Mouse (Mus musculus) C2C12 (cell line): ENCODE data around the gene Ppm1h. TPM values are rescaled to one million over a fixed set of nuclear protein-coding genes. Genes with fewer than 3 reads are reported as not detected.
A peak's percentile ranks its signal among the peaks of the same experiment; 100 is the strongest.

ENCODE experiments used
- H3K27me3 ChIP-seq: one replicate; pipeline ENCODE4 v1.6.1; 2011; ENCODE audit not compliant: control insufficient read depth, insufficient read depth, insufficient read length
- H3K36me3 ChIP-seq: one replicate; pipeline ENCODE4 v1.6.1; 2011; ENCODE audit not compliant: control insufficient read depth, insufficient read depth
- H3K4me3 ChIP-seq: one replicate; pipeline ENCODE4 v1.5.1; 2011; ENCODE audit warnings: mild to moderate bottlenecking, control low read depth; ENCODE audit not compliant: poor library complexity, insufficient read depth, severe bottlenecking
- H3K79me2 ChIP-seq: one replicate; pipeline ENCODE4 v1.6.1; 2011; ENCODE audit not compliant: control insufficient read depth, insufficient read depth
- H3K79me3 ChIP-seq: one replicate; pipeline ENCODE4 v1.6.1; 2011; ENCODE audit warnings: low read depth, control low read depth
- H3ac ChIP-seq: one replicate; pipeline ENCODE3; 2011; ENCODE audit warnings: low read depth; ENCODE audit not compliant: control insufficient read depth, insufficient read length
- CEBPB ChIP-seq: IDR thresholded peaks from one replicate; pipeline ENCODE4 v1.6.1; 2011; ENCODE audit warnings: low read depth, mild to moderate bottlenecking, control low read depth, moderate library complexity
- CTCF ChIP-seq: IDR thresholded peaks from one replicate; pipeline ENCODE4 v1.5.1; 2011; ENCODE audit not compliant: control insufficient read depth, insufficient read depth, insufficient read length
- FOSL1 ChIP-seq: IDR thresholded peaks from one replicate; pipeline ENCODE4 v1.8.0; 2011; ENCODE audit warnings: mild to moderate bottlenecking, low read length; ENCODE audit not compliant: poor library complexity, insufficient read depth, severe bottlenecking
- MAX ChIP-seq: IDR thresholded peaks from one replicate; pipeline ENCODE4 v1.6.1; 2011; ENCODE audit warnings: mild to moderate bottlenecking, control low read depth
- MYOD1 ChIP-seq: IDR thresholded peaks from one replicate; pipeline ENCODE4 v1.6.1; 2011; ENCODE audit warnings: low read depth; ENCODE audit not compliant: control insufficient read depth, insufficient read length
- MYOG ChIP-seq: IDR thresholded peaks from one replicate; pipeline ENCODE4 v1.6.1; 2011; ENCODE audit not compliant: control insufficient read depth, insufficient read length; ENCODE audit errors: extremely low read depth
- USF1 ChIP-seq: IDR thresholded peaks from one replicate; pipeline ENCODE4 v1.6.1; 2011; ENCODE audit warnings: low read depth, mild to moderate bottlenecking, control low read depth, moderate library complexity
- polyA plus RNA-seq: library from polyadenylated mRNA; unstranded; fragments of >200 nt; fragmentation: generic; extraction: Trizol; gene quantifications from one replicate; pipeline ENCODE4 v1.2.1, GENCODE M21; 2012; ENCODE audit warnings: missing spikeins

Gene Ppm1h
- polyA plus RNA-seq, 1 experiment = 0.06 TPM

GRCm38 (mm10) chr10:122815094-122815493 is 136.5 kb downstream of the Ppm1h start:
- no peak for TF ChIP-seq MYOG
- TF ChIP-seq MAX = peak; percentile 51
- TF ChIP-seq FOSL1 = peak; percentile 84
- peak; percentile 13 for TF ChIP-seq MYOD1
- no peak for TF ChIP-seq CEBPB
- TF ChIP-seq CTCF = no peak
- no peak for TF ChIP-seq USF1
- H3K36me3 ChIP-seq = no peaks in the 10 kb centered on the region
- no peaks in the 10 kb centered on the region for H3K79me2 ChIP-seq

GRCm38 (mm10) chr10:122817741-122818140 is 139.2 kb downstream of the Ppm1h start:
- Histone ChIP-seq H3K27me3 (no peaks in the 10 kb centered on the region), H3K79me3 (no peaks in the 10 kb centered on the region), H3K36me3 (no peaks in the 10 kb centered on the region), H3ac (no peak overlapping the region), H3K4me3 (no peak overlapping the region), H3K79me2 (no peaks in the 10 kb centered on the region)
- no peak for TF ChIP-seq CTCF
- no peak for TF ChIP-seq MAX
- TF ChIP-seq MYOD1 = no peak
- no peak for TF ChIP-seq MYOG
- TF ChIP-seq FOSL1 = no peak
- TF ChIP-seq CEBPB = no peak
- no peak for TF ChIP-seq USF1

More at GRCm38 (mm10) chr10:122815094-122815493, 136.5 kb downstream of the Ppm1h start:
- Histone ChIP-seq H3ac (no peak overlapping the region), H3K79me3 (no peaks in the 10 kb centered on the region), H3K4me3 (no peak overlapping the region), H3K27me3 (no peaks in the 10 kb centered on the region)

- TF ChIP-seq USF1 (no peak), CEBPB (no peak), MAX (no peak), MYOD1 (no peak), MYOG (no peak), CTCF (no peak), FOSL1 (no peak)
- Histone ChIP-seq H3K79me3 (no peaks in the 10 kb centered on the region), H3K4me3 (no peak overlapping the region), H3K36me3 (no peaks in the 10 kb centered on the region), H3K79me2 (no peaks in the 10 kb centered on the region), H3K27me3 (no peaks in the 10 kb centered on the region), H3ac (no peak overlapping the region)
Observed at GRCm38 (mm10) chr10:122819808-122820207, 141.2 kb downstream of the Ppm1h start.

- Histone ChIP-seq H3K79me3 (no peaks in the 10 kb centered on the region), H3ac (no peak overlapping the region), H3K27me3 (no peaks in the 10 kb centered on the region), H3K79me2 (no peaks in the 10 kb centered on the region), H3K4me3 (no peak overlapping the region), H3K36me3 (no peaks in the 10 kb centered on the region)
- no peak for TF ChIP-seq MYOD1
- TF ChIP-seq CEBPB = no peak
- TF ChIP-seq MAX = no peak
- TF ChIP-seq FOSL1 = no peak
- TF ChIP-seq CTCF = no peak
- no peak for TF ChIP-seq USF1
- TF ChIP-seq MYOG = no peak
Observed at GRCm38 (mm10) chr10:122821549-122821948, 143.0 kb downstream of the Ppm1h start.

GRCm38 (mm10) chr10:122823642-122824041 is 145.1 kb downstream of the Ppm1h start:
- no peak for TF ChIP-seq USF1
- TF ChIP-seq MYOG = no peak
- no peak for TF ChIP-seq CEBPB
- TF ChIP-seq MYOD1 = no peak
- TF ChIP-seq CTCF = no peak
- TF ChIP-seq FOSL1 = no peak
- TF ChIP-seq MAX = no peak
- H3K79me2 ChIP-seq = no peaks in the 10 kb centered on the region
- no peaks in the 10 kb centered on the region for H3K79me3 ChIP-seq
- no peak overlapping the region for H3ac ChIP-seq
- no peaks in the 10 kb centered on the region for H3K36me3 ChIP-seq
- H3K4me3 ChIP-seq = no peak overlapping the region
- no peaks in the 10 kb centered on the region for H3K27me3 ChIP-seq

- no peaks in the 10 kb centered on the region for H3K79me2 ChIP-seq
- TF ChIP-seq MYOG (no peak), MYOD1 (no peak), FOSL1 (no peak), MAX (no peak), CTCF (no peak), CEBPB (no peak), USF1 (no peak)
- no peaks in the 10 kb centered on the region for H3K36me3 ChIP-seq
- no peak overlapping the region for H3K4me3 ChIP-seq
- H3K27me3 ChIP-seq = no peaks in the 10 kb centered on the region
- H3K79me3 ChIP-seq = no peaks in the 10 kb centered on the region
- H3ac ChIP-seq = no peak overlapping the region
Observed at GRCm38 (mm10) chr10:122826696-122827331, 148.3 kb downstream of the Ppm1h start.
